Mouse (Mus musculus) adrenal gland, postnatal 4 days (tissue): ENCODE measurements around the gene Frmd7. TPM values are rescaled to one million over a fixed set of nuclear protein-coding genes. Genes with fewer than 3 reads are reported as not detected.

ENCODE experiments used
- DNase-seq, 2 experiments: peaks; one replicate each; pipeline ENCODE4 v3.0.0; 2021 to 2022; ENCODE audit warnings: low spot score in 2 of 2, mixed read lengths in 2 of 2
- total RNA-seq, 2 experiments: library from RNA; stranded (reverse); gene quantifications; 2 replicates each; pipeline ENCODE4 v1.2.3; 2021

Frmd7 gene
- total RNA-seq, 2 experiments from 2014 or later = 0.20 to 0.25 TPM

DNA sequence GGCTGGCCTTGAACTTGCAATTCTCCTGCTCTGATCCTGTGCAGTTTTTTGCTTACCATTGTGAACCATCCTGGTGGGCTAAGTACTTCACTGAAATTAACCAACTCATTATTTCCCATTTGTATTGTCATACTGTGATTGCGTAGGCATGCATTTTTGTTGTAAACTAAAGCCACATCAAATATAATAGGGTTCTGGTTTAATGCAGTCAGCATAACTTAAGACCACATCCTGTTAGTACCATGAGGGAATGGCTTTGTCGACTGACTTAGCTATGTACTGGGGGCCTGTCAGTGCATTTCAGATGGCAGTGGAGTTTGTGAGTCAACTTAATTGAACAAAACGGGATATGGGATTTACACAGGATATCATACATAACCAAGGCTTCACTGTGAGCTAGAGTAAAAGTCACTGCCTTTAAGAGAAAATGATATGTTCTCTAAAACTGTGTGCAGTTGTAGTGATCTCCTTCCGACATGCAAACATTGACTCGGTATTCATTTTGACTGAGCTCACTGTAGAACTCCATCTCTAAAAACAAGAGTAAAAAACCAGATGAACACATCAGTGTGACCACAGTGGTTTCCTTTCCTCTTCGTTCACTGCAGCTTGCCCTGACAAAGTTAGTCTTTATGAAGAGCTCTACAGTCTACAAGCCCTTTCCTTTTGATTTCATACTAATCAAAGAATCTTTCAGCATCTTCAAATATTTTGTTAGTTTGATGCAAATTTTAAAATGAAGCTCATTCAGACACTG lies 68.1 kb downstream of the Frmd7 start:
- DNase-seq = no peak

DNA sequence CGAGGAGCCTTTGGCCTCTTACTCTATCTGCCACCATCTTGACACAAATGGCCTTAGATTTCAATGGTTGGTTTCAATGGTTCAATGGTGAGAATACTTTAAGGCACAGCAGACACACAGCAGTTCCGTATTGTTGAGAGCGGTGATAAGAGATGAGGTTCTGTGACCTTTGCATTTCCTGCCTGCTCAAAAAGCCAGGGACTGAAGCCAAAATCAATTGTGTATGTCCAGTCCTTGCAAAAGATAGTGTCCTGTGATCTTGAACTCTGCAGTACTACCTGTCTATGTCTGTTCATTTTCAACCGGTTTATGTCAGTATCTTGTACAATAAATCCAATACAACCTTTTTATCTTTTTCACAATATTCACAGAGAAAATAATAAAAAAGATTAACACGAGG lies 77.8 kb downstream of the Frmd7 start:
- no peak for DNase-seq

DNA sequence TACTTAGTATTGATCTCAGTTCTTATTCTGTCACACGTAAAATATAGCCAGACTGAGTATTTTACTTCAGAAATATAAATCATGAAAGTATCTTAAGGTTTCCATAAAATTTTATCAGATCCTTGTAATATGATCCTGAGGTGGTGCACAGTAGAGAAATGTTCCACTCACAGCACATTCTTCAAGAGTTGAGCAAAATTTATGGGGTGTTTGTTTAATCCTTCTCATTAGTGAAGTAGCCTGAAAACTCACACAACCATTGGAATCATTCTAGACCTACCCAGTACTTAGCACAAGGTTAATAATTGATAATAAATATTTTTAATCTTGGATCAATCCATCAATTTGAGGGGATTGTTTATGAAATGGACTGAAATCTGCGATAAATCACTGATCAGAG lies 78.7 kb downstream of the Frmd7 start:
- no peak for DNase-seq

DNA sequence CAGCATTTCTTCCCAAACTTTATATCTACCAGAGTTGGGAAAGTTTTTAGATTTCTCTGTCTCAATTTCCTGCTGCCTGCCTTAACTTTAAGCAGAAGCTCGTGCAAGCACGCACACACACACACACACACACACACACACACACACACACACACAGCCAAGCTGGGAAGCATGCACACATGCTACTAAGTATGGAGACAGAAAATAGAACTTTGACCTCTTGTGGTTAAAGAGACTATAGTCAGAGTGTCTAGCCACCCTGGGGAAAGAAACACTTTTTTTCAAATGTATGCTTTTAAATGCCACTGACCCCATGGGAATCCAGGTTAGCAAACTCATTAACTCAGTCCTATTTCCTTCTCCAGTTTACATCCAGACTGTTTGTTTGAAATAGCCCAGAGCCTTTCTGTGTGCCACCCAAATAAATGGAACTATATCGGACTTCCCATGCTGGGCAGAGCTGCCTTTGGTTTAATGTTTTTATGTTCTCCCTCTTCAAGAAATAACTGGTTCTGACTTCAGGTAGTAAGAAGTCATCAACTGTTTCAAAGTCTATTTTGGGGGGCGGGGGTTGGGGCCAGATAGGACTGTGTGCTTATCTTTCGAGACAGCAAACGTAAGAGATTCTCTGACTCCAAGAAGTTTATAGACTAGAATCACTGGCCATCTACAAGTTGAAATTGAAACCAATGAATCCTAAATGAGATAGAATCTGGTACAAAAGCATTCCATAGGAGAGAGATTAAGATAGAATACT lies 91.9 kb downstream of the Frmd7 start:
- DNase-seq = no peak

Other genes with a start within 250 kb of the Frmd7 start
- 1 to 10 TPM; 5.8 to 6.3 TPM for gene Stk26, start 101.7 kb downstream of the Frmd7 start, total RNA-seq
- 10 to 100 TPM; 32.0 to 34.1 TPM for gene Rap2c, start 75.3 kb upstream of the Frmd7 start, total RNA-seq